Mouse (Mus musculus) MEL (cell line): ENCODE results near the gene Prkce. TPM values are rescaled to one million over a fixed set of nuclear protein-coding genes. Genes with fewer than 3 reads are reported as not detected.

ENCODE experiments used
- DNase-seq: peaks from one replicate; pipeline ENCODE4 v3.0.0; 2011; ENCODE audit warnings: low read depth, low spot score
- H3K27ac ChIP-seq: 2 replicates; pipeline ENCODE4 v1.5.1; 2012; ENCODE audit warnings: low read depth, mild to moderate bottlenecking, control low read depth, low read length, moderate library complexity; ENCODE audit not compliant: control insufficient read depth
- H3K27me3 ChIP-seq, 2 experiments: fragments of 150-350 bp in 1 of 2; sonication (generic) in 1 of 2; 2 replicates each; pipeline ENCODE4 v1.6.1; 2012; ENCODE audit warnings: low read length in 2 of 2, mild to moderate bottlenecking in 2 of 2, improper control_type of control experiment in 1 of 2, moderate library complexity in 1 of 2; ENCODE audit not compliant: insufficient read depth in 2 of 2, control insufficient read depth in 1 of 2
- H3K36me3 ChIP-seq, 2 experiments: 2 replicates each; pipeline ENCODE4 v1.6.1; 2012 to 2014; ENCODE audit warnings: low read length in 2 of 2, improper control_type of control experiment in 1 of 2, inconsistent platforms in 1 of 2, mild to moderate bottlenecking in 1 of 2; ENCODE audit not compliant: insufficient read depth in 2 of 2, control insufficient read depth in 1 of 2
- H3K4me1 ChIP-seq, 2 experiments: fragments of 150-350 bp in 1 of 2; sonication (generic) in 1 of 2; 2 replicates each; pipeline ENCODE4 v1.6.1; 2012; ENCODE audit warnings: low read length in 2 of 2, improper control_type of control experiment in 1 of 2, mild to moderate bottlenecking in 1 of 2; ENCODE audit not compliant: insufficient read depth in 2 of 2, control insufficient read depth in 1 of 2
- H3K4me3 ChIP-seq, 2 experiments: fragments of 150-350 bp in 1 of 2; sonication (generic) in 1 of 2; 2 replicates each; pipeline ENCODE4 v1.5.1; 2012; ENCODE audit warnings: low read depth in 2 of 2, low read length in 2 of 2, mild to moderate bottlenecking in 2 of 2, moderate library complexity in 2 of 2, control low read depth in 1 of 2, improper control_type of control experiment in 1 of 2; ENCODE audit not compliant: control insufficient read depth in 1 of 2, insufficient read depth in 1 of 2
- H3K79me2 ChIP-seq: 2 replicates; pipeline ENCODE4 v1.6.1; 2012; ENCODE audit warnings: mild to moderate bottlenecking, low read length, moderate library complexity; ENCODE audit not compliant: control insufficient read depth, poor library complexity, insufficient read depth
- H3K9ac ChIP-seq: 2 replicates; pipeline ENCODE4 v1.6.1; 2012; ENCODE audit warnings: low read depth, mild to moderate bottlenecking, control low read depth, low read length, moderate library complexity; ENCODE audit not compliant: control insufficient read depth, poor library complexity, severe bottlenecking
- H3K9me3 ChIP-seq: fragments of 150-350 bp; sonication (generic); replicated peaks from 2 replicates; pipeline ENCODE4 v1.6.1; 2012; ENCODE audit warnings: mild to moderate bottlenecking, low read length, improper control_type of control experiment, moderate library complexity; ENCODE audit not compliant: insufficient read depth
- CHD1 ChIP-seq: IDR thresholded peaks from 2 replicates; pipeline ENCODE4 v1.6.1; 2012; ENCODE audit warnings: low read depth, mild to moderate bottlenecking, inconsistent platforms, low read length, improper control_type of control experiment
- CHD2 ChIP-seq: IDR thresholded peaks from 2 replicates; pipeline ENCODE4 v1.6.1; 2011; ENCODE audit warnings: low read length, improper control_type of control experiment
- E2F4 ChIP-seq: IDR thresholded peaks from 2 replicates; pipeline ENCODE4 v1.6.1; 2011; ENCODE audit warnings: low read depth, low read length, improper control_type of control experiment, borderline replicate concordance
- ELF1 ChIP-seq: IDR thresholded peaks from 2 replicates; pipeline ENCODE4 v1.6.1; 2014; ENCODE audit warnings: low read depth, mild to moderate bottlenecking, inconsistent platforms, low read length, improper control_type of control experiment, moderate library complexity
- EP300 ChIP-seq, 2 experiments: IDR thresholded peaks; 2 replicates each; pipeline ENCODE4 v1.6.1; 2011; ENCODE audit warnings: improper control_type of control experiment in 2 of 2, low read length in 2 of 2, low read depth in 1 of 2, mild to moderate bottlenecking in 1 of 2
- ETS1 ChIP-seq: IDR thresholded peaks from 2 replicates; pipeline ENCODE4 v1.6.1; 2012; ENCODE audit warnings: low read depth, mild to moderate bottlenecking, inconsistent platforms, low read length, improper control_type of control experiment, moderate library complexity
- GABPA ChIP-seq: IDR thresholded peaks from 2 replicates; pipeline ENCODE4 v1.6.1; 2012; ENCODE audit warnings: low read depth, mild to moderate bottlenecking, inconsistent platforms, low read length, improper control_type of control experiment, moderate library complexity
- KAT2A ChIP-seq: conservative IDR thresholded peaks from 2 replicates; pipeline ENCODE4 v1.6.1; 2012; ENCODE audit warnings: low read depth, low read length, improper control_type of control experiment, inconsistent platforms
- MAFK ChIP-seq: IDR thresholded peaks from 2 replicates; pipeline ENCODE4 v1.6.1; 2011; ENCODE audit warnings: low read depth, mild to moderate bottlenecking, low read length, improper control_type of control experiment, borderline replicate concordance
- MEF2A ChIP-seq: IDR thresholded peaks from 2 replicates; pipeline ENCODE4 v1.6.1; 2014; ENCODE audit warnings: low read depth, mild to moderate bottlenecking, inconsistent platforms, low read length, improper control_type of control experiment; ENCODE audit not compliant: poor library complexity, insufficient replicate concordance, severe bottlenecking; ENCODE audit errors: extremely low read depth
- MXI1 ChIP-seq: IDR thresholded peaks from 2 replicates; pipeline ENCODE4 v1.6.1; 2011; ENCODE audit warnings: mild to moderate bottlenecking, low read depth, low read length, improper control_type of control experiment
- MYB ChIP-seq: IDR thresholded peaks from 2 replicates; pipeline ENCODE4 v1.6.1; 2011; ENCODE audit warnings: mild to moderate bottlenecking, low read depth, low read length, improper control_type of control experiment
- POLR2A ChIP-seq, 2 experiments: IDR thresholded peaks; 2 replicates each; pipeline ENCODE4 v1.6.1; 2011 to 2012; ENCODE audit warnings: low read length in 2 of 2, mild to moderate bottlenecking in 2 of 2, control low read depth in 1 of 2, improper control_type of control experiment in 1 of 2, low read depth in 1 of 2, moderate library complexity in 1 of 2; ENCODE audit not compliant: control insufficient read depth in 1 of 2, insufficient read depth in 1 of 2, poor library complexity in 1 of 2
- POLR2AphosphoS5 ChIP-seq: IDR thresholded peaks from 2 replicates; pipeline ENCODE4 v1.6.1; 2012; ENCODE audit warnings: low read depth, borderline replicate concordance, mild to moderate bottlenecking, inconsistent platforms, low read length, moderate library complexity, mixed read lengths
- RCOR1 ChIP-seq: IDR thresholded peaks from 2 replicates; pipeline ENCODE4 v1.6.1; 2012; ENCODE audit warnings: low read depth, mild to moderate bottlenecking, inconsistent platforms, low read length, improper control_type of control experiment
- TAL1 ChIP-seq: IDR thresholded peaks from 2 replicates; pipeline ENCODE4 v1.6.1; 2012; ENCODE audit warnings: mild to moderate bottlenecking, inconsistent platforms, low read length, moderate library complexity, mixed read lengths
- UBTF ChIP-seq: IDR thresholded peaks from 2 replicates; pipeline ENCODE4 v1.6.1; 2012; ENCODE audit warnings: low read depth, mild to moderate bottlenecking, inconsistent platforms, low read length, improper control_type of control experiment, moderate library complexity, borderline replicate concordance; ENCODE audit not compliant: insufficient read depth
- USF2 ChIP-seq, 2 experiments: IDR thresholded peaks; 2 replicates each; pipeline ENCODE4 v1.6.1; 2011 to 2012; ENCODE audit warnings: improper control_type of control experiment in 2 of 2, low read length in 2 of 2, borderline replicate concordance in 1 of 2, inconsistent platforms in 1 of 2, low read depth in 1 of 2, mild to moderate bottlenecking in 1 of 2; ENCODE audit not compliant: insufficient read depth in 1 of 2
- ZC3H11A ChIP-seq: IDR thresholded peaks from 2 replicates; pipeline ENCODE4 v1.6.1; 2012; ENCODE audit warnings: low read depth, mild to moderate bottlenecking, inconsistent platforms, low read length, improper control_type of control experiment
- ZKSCAN1 ChIP-seq: IDR thresholded peaks from 2 replicates; pipeline ENCODE4 v1.6.1; 2012; ENCODE audit warnings: low read depth, mild to moderate bottlenecking, inconsistent platforms, low read length, improper control_type of control experiment, moderate library complexity
- ZMIZ1 ChIP-seq: IDR thresholded peaks from 2 replicates; pipeline ENCODE4 v1.6.1; 2012; ENCODE audit warnings: low read depth, mild to moderate bottlenecking, inconsistent platforms, low read length, improper control_type of control experiment, moderate library complexity
- polyA plus RNA-seq, 2 experiments: library from polyadenylated mRNA; stranded (reverse) in 1 of 2; unstranded in 1 of 2; fragments of >175 nt in 1 of 2; fragments of >200 nt in 1 of 2; gene quantifications; 2 replicates each; pipeline versions ENCODE4 v1.2.1 to v1.2.4; 2012; ENCODE audit warnings: low replicate concordance in 2 of 2, low read depth in 1 of 2; ENCODE audit not compliant: insufficient read length in 2 of 2, insufficient read depth in 1 of 2, missing spikeins in 1 of 2
- total RNA-seq: library from RNA; depleted of rRNA; stranded (reverse); fragments of 300-350 nt; gene quantifications from 2 replicates; pipeline ENCODE4 v1.2.3, GENCODE M21; 2012

Prkce gene
- total and polyA plus RNA-seq, 3 experiments: 3.0 to 5.3 TPM; not detected in 1

DNA sequence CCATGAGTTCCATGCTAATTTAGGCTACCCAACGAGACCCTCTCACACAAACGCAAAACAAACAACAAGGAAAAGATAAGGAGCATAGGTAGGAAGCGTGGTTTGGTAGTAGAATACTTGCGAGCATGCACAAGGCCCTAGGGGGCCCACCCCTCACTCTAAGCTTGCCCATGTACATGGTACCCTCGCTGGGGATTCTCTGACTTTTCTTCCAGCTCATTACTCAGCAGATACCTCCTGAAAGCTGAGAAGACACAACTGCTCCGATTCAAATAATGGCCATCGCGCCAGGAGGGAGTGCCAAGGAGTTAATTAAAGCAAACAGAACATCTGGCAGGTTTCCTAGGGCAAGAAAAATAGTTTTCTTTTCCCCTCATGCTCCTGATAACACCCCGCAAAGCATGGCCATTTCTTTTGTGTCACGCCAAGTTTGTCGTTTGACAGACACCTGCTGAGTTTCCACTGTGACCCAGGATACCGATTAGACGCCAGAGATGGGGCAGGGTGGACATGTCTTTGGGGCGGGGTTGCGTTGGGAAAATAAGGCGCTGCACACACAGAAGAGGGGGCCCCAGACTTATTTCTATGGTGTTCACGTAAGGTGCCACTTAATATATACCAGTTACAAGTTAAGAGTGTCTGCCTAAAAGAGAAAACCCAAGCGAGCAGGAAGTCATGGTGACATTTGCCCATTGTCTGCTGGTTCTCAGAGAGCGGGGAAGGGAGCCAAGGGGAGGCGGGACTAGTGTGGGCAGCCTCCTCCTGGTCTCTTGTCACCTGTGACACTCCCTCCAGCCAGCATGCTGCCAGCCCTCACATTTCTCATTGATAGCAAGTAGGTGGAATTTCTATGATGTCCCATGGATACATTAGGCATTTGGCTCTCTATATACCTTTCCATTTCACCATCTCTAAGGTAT is 36.2 kb downstream of the Prkce start:
- peaks cover 0 to 17% of the 10 kb centered on the region in 2 experiments; a peak in 2 of 4 replicates for H3K36me3 ChIP-seq
- H3K9ac ChIP-seq: no peak overlapping the region
- TF ChIP-seq ZKSCAN1 (no peak), MYB (no peak), KAT2A (no peak), EP300 (IDR thresholded peaks at IDR 0.05; ENCODE audit: low read depth in 1 of 2, low read length in 2 of 2) (no peak), RCOR1 (no peak), ELF1 (no peak), ZMIZ1 (no peak), GABPA (no peak), UBTF (no peak), POLR2A (IDR thresholded peaks at IDR 0.05; ENCODE audit: control insufficient read depth in 1 of 2, insufficient read depth in 1 of 2, low read depth in 1 of 2, low read length in 2 of 2, poor library complexity in 1 of 2) (no peak), MXI1 (no peak), TAL1 (no peak), E2F4 (no peak), POLR2AphosphoS5 (no peak), CHD2 (no peak), CHD1 (no peak)
- no peak overlapping the region for H3K4me3 ChIP-seq
- peaks cover 19 to 31% of the 10 kb centered on the region in 2 experiments for H3K4me1 ChIP-seq
- H3K27ac ChIP-seq: no peak overlapping the region
- H3K27me3 ChIP-seq: no peaks in the 10 kb centered on the region
- no peaks in the 10 kb centered on the region for H3K79me2 ChIP-seq
- no peak for DNase-seq
- H3K9me3 ChIP-seq: no peaks in the 10 kb centered on the region

DNA sequence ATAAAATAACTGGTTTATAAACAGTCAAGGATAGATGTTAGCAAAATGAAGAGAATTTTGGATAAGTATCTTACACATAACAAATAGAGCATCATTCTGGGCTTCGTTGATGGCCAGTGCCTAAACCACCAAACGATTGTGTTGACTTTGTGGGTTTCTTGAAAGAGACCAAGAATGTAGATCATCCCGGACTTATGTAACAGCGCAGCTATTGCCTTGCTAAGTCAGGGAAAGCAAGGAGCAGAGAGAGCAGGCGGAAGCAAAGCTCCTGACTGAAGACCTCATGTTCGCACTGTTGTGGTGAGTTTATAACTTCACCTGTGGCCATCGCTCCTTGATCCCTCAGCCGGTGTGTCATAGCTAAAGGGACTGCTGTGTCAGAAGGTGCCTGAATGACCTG is 38.7 kb downstream of the Prkce start:
- Histone ChIP-seq H3K4me1 (peaks cover 22 to 39% of the 10 kb centered on the region in 2 experiments), H3K27ac (0 out of 2 replicates have a peak overlapping the region, but pooled peaks have one; percentile 14), H3K27me3 (no peaks in the 10 kb centered on the region), H3K36me3 (peaks cover 0 to 22% of the 10 kb centered on the region in 2 experiments; a peak in 2 of 4 replicates), H3K4me3 (no peak overlapping the region), H3K9me3 (no peaks in the 10 kb centered on the region), H3K79me2 (no peaks in the 10 kb centered on the region), H3K9ac (no peak overlapping the region)
- DNase-seq: no peak
- no peak for TF ChIP-seq GABPA
- no peak for TF ChIP-seq ELF1
- TF ChIP-seq CHD2: no peak
- no peak for TF ChIP-seq MYB
- TF ChIP-seq E2F4: no peak
- TF ChIP-seq ZMIZ1: no peak
- no peak for TF ChIP-seq USF2 (IDR thresholded peaks at IDR 0.05; ENCODE audit: borderline replicate concordance in 1 of 2, insufficient read depth in 1 of 2, low read depth in 1 of 2, low read length in 2 of 2)
- TF ChIP-seq RCOR1: no peak
- no peak for TF ChIP-seq TAL1
- no peak for TF ChIP-seq MEF2A
- no peak for TF ChIP-seq MXI1
- TF ChIP-seq MAFK: no peak
- no peak for TF ChIP-seq ZC3H11A
- TF ChIP-seq UBTF: no peak
- no peak for TF ChIP-seq ETS1
